Mouse (Mus musculus): ENCODE data around the gene Sugct.

GRCm38 (mm10) chr13:16968995-16969394, 726.4 kb downstream of the Sugct start:
- TF ChIP-seq CTCF (IDR thresholded peaks at IDR 0.05) (no peak), EP300 (IDR thresholded peaks at IDR 0.05; ENCODE audit: insufficient read depth, low read depth, low read length) (no peak), POLR2A (IDR thresholded peaks at IDR 0.05; ENCODE audit: insufficient read depth, low read depth, low read length) (no peak)
